Comparison of ENCODE assay signal across 19 mouse cellular contexts in the genomic region with DNA sequence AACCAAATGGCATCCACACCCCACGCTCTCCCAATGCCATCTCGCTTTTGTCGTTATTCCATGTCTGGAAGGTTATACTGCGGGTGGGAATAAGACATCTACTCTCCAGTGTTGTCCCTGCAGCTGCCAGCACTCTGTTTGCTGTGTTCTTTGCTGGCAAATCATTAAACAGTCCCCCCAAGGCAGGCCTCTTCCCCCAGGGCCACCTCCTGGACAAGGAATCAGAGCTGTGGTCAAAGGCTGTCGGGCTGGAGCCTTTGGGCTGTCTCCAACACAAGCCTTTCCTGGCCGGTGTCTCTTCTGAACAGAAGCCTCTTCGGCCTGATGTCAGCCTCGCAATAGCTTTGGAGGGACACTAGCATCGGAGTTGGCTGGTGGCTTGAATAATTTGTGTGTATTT. TPM values are rescaled to one million over a fixed set of nuclear protein-coding genes. Genes with fewer than 3 reads are reported as not detected.
DNase-seq lines count a peak whose midpoint lies in the region; ATAC-seq and TF ChIP-seq lines count a peak whose summit lies in the region.
"Had no signal": no experiment of that assay in that cellular context is flagged by ENCODE, and none has a peak within 500 bp of the region (broad histone marks: within the 10 kb centered on the region; RNA-seq: fewer than 3 reads in every experiment).

No protein-coding gene starts in this region.

- H3K27ac ChIP-seq in kidney, embryonic 14.5 days (ENCODE audit: low read depth, low read length): no peak overlapping the region
- H3K27ac ChIP-seq in kidney, embryonic 15.5 days: peak overlapping the region; percentile 25; the same call in 1 of the 2 replicates
- peak overlapping the region; percentile 72 for H3K27ac ChIP-seq in liver, embryonic 12.5 days
- no peak overlapping the region for H3K27ac ChIP-seq in stomach, postnatal 0 days (replicated peaks)
- H3K27ac ChIP-seq: hindbrain, postnatal 0 days; macrophage; midbrain, embryonic 12.5 days had no signal

- peak; percentile 73 for DNase-seq in kidney, adult 11 months
- DNase-seq in stomach, postnatal 0 days (ENCODE audit: low spot score): peak; percentile 45
- no peak for DNase-seq in testis, postnatal 10 days (ENCODE audit: low spot score)
- no peak for DNase-seq in gastrocnemius, postnatal 14 days
- DNase-seq: adrenal gland, postnatal 10 days; cerebellum, adult 11-12 months; gastrocnemius, postnatal 10 days; heart, postnatal 36 days; left cerebral cortex, postnatal 4 days; lung, embryonic 14.5 days; thymus, adult 18-20 months had no signal

- TF ChIP-seq EP300 in stomach, postnatal 0 days (optimal IDR thresholded peaks at IDR 0.05): no peak

- no peaks in the 10 kb centered on the region for H3K27me3 ChIP-seq in kidney, embryonic 14.5 days (ENCODE audit: control insufficient read depth, insufficient read depth, low read length)
- 0 out of 2 replicates have a peak, but pooled peaks cover 4% of the 10 kb centered on the region for H3K27me3 ChIP-seq in kidney, embryonic 15.5 days
- H3K27me3 ChIP-seq in liver, embryonic 12.5 days (replicated peaks): no peaks in the 10 kb centered on the region
- H3K27me3 ChIP-seq in stomach, postnatal 0 days (ENCODE audit: control insufficient read depth, insufficient read depth, low read length): no peaks in the 10 kb centered on the region

- ATAC-seq in kidney, embryonic 14.5 days (ENCODE audit: low FRiP score, low TSS enrichment): no peak
- no peak for ATAC-seq in kidney, embryonic 15.5 days (replicated peaks; ENCODE audit: low FRiP score)
- ATAC-seq in liver, embryonic 12.5 days: no peak
- ATAC-seq in stomach, postnatal 0 days (ENCODE audit: low FRiP score, low TSS enrichment): no peak
- ATAC-seq in granulocyte monocyte progenitor cell, adult 5-6 weeks (replicated peaks; ENCODE audit: poor library complexity, severe bottlenecking): no peak
- ATAC-seq: hindbrain, postnatal 0 days had no signal

- H3K9me3 ChIP-seq in kidney, embryonic 14.5 days (ENCODE audit: control insufficient read depth, low read length): no peaks in the 10 kb centered on the region
- H3K9me3 ChIP-seq in kidney, embryonic 15.5 days (replicated peaks): no peaks in the 10 kb centered on the region
- no peaks in the 10 kb centered on the region for H3K9me3 ChIP-seq in liver, embryonic 12.5 days (replicated peaks)
- H3K9me3 ChIP-seq in stomach, postnatal 0 days (ENCODE audit: control insufficient read depth, low read length): no peaks in the 10 kb centered on the region
- H3K9me3 ChIP-seq: midbrain, embryonic 12.5 days had no signal

- intact Hi-C loops in gastrocnemius, postnatal 14 days (cut with DNase I; ENCODE audit: low total_unique reads): no loop called here

- no peak overlapping the region for H3K4me2 ChIP-seq in kidney, embryonic 14.5 days (replicated peaks; ENCODE audit: low read depth, low read length)
- H3K4me2 ChIP-seq in kidney, embryonic 15.5 days: no peak overlapping the region
- peak overlapping the region; percentile 47 for H3K4me2 ChIP-seq in liver, embryonic 12.5 days
- H3K4me2 ChIP-seq in stomach, postnatal 0 days (replicated peaks; ENCODE audit: low read depth): no peak overlapping the region
- H3K4me2 ChIP-seq: heart, embryonic 11.5 days; lung, embryonic 14.5 days; midbrain, embryonic 12.5 days had no signal

- TF ChIP-seq CTCF in stomach, postnatal 0 days (IDR thresholded peaks at IDR 0.05; ENCODE audit: low read depth): no peak

- no peak overlapping the region for H3K9ac ChIP-seq in kidney, embryonic 14.5 days (ENCODE audit: low read depth, low read length)
- no peak overlapping the region for H3K9ac ChIP-seq in kidney, embryonic 15.5 days
- H3K9ac ChIP-seq in liver, embryonic 12.5 days: peak overlapping the region; percentile 37
- no peak overlapping the region for H3K9ac ChIP-seq in stomach, postnatal 0 days (ENCODE audit: low read length)
- H3K9ac ChIP-seq: lung, embryonic 14.5 days; midbrain, embryonic 12.5 days had no signal

- no peaks in the 10 kb centered on the region for H3K36me3 ChIP-seq in kidney, embryonic 14.5 days (ENCODE audit: control insufficient read depth, insufficient read depth, low read length)
- H3K36me3 ChIP-seq in kidney, embryonic 15.5 days: no peaks in the 10 kb centered on the region
- H3K36me3 ChIP-seq in liver, embryonic 12.5 days: peaks cover 2% of the 10 kb centered on the region; the same call in 1 of the 2 replicates
- H3K36me3 ChIP-seq in stomach, postnatal 0 days (ENCODE audit: control insufficient read depth, insufficient read depth, low read length): no peaks in the 10 kb centered on the region
- H3K36me3 ChIP-seq: midbrain, embryonic 12.5 days had no signal

- 0 out of 2 replicates have a peak, but pooled peaks cover under 1% of the 10 kb centered on the region for H3K4me1 ChIP-seq in kidney, embryonic 14.5 days (ENCODE audit: control insufficient read depth, insufficient read depth, low read length)
- H3K4me1 ChIP-seq in kidney, embryonic 15.5 days: peaks cover 14% of the 10 kb centered on the region
- peaks cover 93% of the 10 kb centered on the region for H3K4me1 ChIP-seq in liver, embryonic 12.5 days
- H3K4me1 ChIP-seq in stomach, postnatal 0 days (replicated peaks; ENCODE audit: control insufficient read depth, insufficient read depth): no peaks in the 10 kb centered on the region

- no peak overlapping the region for H3K4me3 ChIP-seq in kidney, embryonic 14.5 days (ENCODE audit: low read length)
- H3K4me3 ChIP-seq in kidney, embryonic 15.5 days (replicated peaks): no peak overlapping the region
- H3K4me3 ChIP-seq in liver, embryonic 12.5 days: no peak overlapping the region
- no peak overlapping the region for H3K4me3 ChIP-seq in stomach, postnatal 0 days (ENCODE audit: low read depth, low read length)
- H3K4me3 ChIP-seq: midbrain, embryonic 12.5 days had no signal

- WGBS in kidney, embryonic 14.5 days: 73% methylated on average over 9 of the region's 9 CpGs
- WGBS in kidney, embryonic 15.5 days: 69% methylated on average over 9 of the region's 9 CpGs
- 69% methylated on average over 9 of the region's 9 CpGs for WGBS in liver, embryonic 12.5 days (ENCODE audit: insufficient replicate concordance)
- 59% methylated on average over 9 of the region's 9 CpGs for WGBS in stomach, postnatal 0 days

RNA-seq across cellular contexts. Expression of a gene that starts 33.1 kb away (rescaled TPM):
- 188 and 200 TPM in 2 replicates for polyA plus RNA-seq in kidney, embryonic 14.5 days (2014; fragmentation: Nextera tagmentation; extraction: Ambion mirVana)
- polyA plus RNA-seq in kidney, embryonic 15.5 days (2015; fragmentation: Nextera tagmentation; extraction: Ambion mirVana): 164 and 168 TPM in 2 replicates
- polyA plus RNA-seq in liver, embryonic 12.5 days (2016; fragmentation: Nextera tagmentation; extraction: Ambion mirVana): 207 and 209 TPM in 2 replicates
- polyA plus RNA-seq in stomach, postnatal 0 days (2015; fragmentation: Nextera tagmentation; extraction: Ambion mirVana): 119 and 121 TPM in 2 replicates
- 10 to 100 TPM; 30.8 to 36.4 TPM for total RNA-seq in gastrocnemius, postnatal 14 days (2021)
- total RNA-seq in granulocyte monocyte progenitor cell, adult 5-6 weeks (2014; fragmentation: Nextera tagmentation): 130 and 136 TPM in 2 replicates
- 58.6 and 81.1 TPM in 2 replicates for total RNA-seq in granulocyte monocyte progenitor cell, adult 5-6 weeks (2017)

RNA-seq across cellular contexts. Expression of a gene that starts 41.8 kb away (rescaled TPM):
- 5.9 and 10.4 TPM in 2 replicates for polyA plus RNA-seq in kidney, embryonic 14.5 days (2014; fragmentation: Nextera tagmentation; extraction: Ambion mirVana)
- polyA plus RNA-seq in kidney, embryonic 15.5 days (2015; fragmentation: Nextera tagmentation; extraction: Ambion mirVana): 6.7 and 6.8 TPM in 2 replicates
- 5.3 and 6.9 TPM in 2 replicates for polyA plus RNA-seq in liver, embryonic 12.5 days (2016; fragmentation: Nextera tagmentation; extraction: Ambion mirVana)
- polyA plus RNA-seq in stomach, postnatal 0 days (2015; fragmentation: Nextera tagmentation; extraction: Ambion mirVana): 6.6 and 7.4 TPM in 2 replicates
- total RNA-seq in gastrocnemius, postnatal 14 days (2021): under 1 TPM; 0.09 to 0.16 TPM
- total RNA-seq in granulocyte monocyte progenitor cell, adult 5-6 weeks (2014; fragmentation: Nextera tagmentation): 4.5 and 16.1 TPM in 2 replicates
- total RNA-seq in granulocyte monocyte progenitor cell, adult 5-6 weeks (2017): 4.2 and 6.7 TPM in 2 replicates

RNA-seq across cellular contexts. Expression of a gene that starts 56.1 kb away (rescaled TPM):
- polyA plus RNA-seq in kidney, embryonic 14.5 days (2014; fragmentation: Nextera tagmentation; extraction: Ambion mirVana): 3.0 and 4.2 TPM in 2 replicates
- polyA plus RNA-seq in kidney, embryonic 15.5 days (2015; fragmentation: Nextera tagmentation; extraction: Ambion mirVana): 4.4 and 5.1 TPM in 2 replicates
- 5.9 and 6.2 TPM in 2 replicates for polyA plus RNA-seq in liver, embryonic 12.5 days (2016; fragmentation: Nextera tagmentation; extraction: Ambion mirVana)
- 0.56 and 0.70 TPM in 2 replicates for polyA plus RNA-seq in stomach, postnatal 0 days (2015; fragmentation: Nextera tagmentation; extraction: Ambion mirVana)
- under 1 TPM; 0.04 TPM for total RNA-seq in gastrocnemius, postnatal 14 days (2021)
- total RNA-seq in granulocyte monocyte progenitor cell, adult 5-6 weeks (2014; fragmentation: Nextera tagmentation): 100 and 132 TPM in 2 replicates
- total RNA-seq in granulocyte monocyte progenitor cell, adult 5-6 weeks (2017): 51.8 and 56.2 TPM in 2 replicates

Comparison
In these comparisons a context has a peak if more than half of its experiments do, and no peak if none do; other contexts are left out.
1. H3K27ac ChIP-seq: peak in kidney, embryonic 15.5 days (single experiment) and liver, embryonic 12.5 days (single experiment); none in kidney, embryonic 14.5 days (single experiment) and stomach, postnatal 0 days (single experiment).
2. DNase-seq: peak in kidney, adult 11 months (single experiment) and stomach, postnatal 0 days (single experiment); none in testis, postnatal 10 days (single experiment) and gastrocnemius, postnatal 14 days (single experiment).